Mouse (Mus musculus) testis, adult 2 months (tissue): Measurements from ENCODE around the gene Mrpl14.

Experiments
- CTCF ChIP-seq: fragments of 200-500 bp; IDR thresholded peaks from 2 replicates; pipeline ENCODE4 v1.5.1; 2012; ENCODE audit warnings: low read depth, mild to moderate bottlenecking, inconsistent platforms, low read length, moderate library complexity; ENCODE audit not compliant: control insufficient read depth, insufficient read depth, insufficient replicate concordance
- POLR2A ChIP-seq: fragments of 200-500 bp; IDR thresholded peaks from 2 replicates; pipeline ENCODE4 v1.6.1; 2012; ENCODE audit warnings: low read depth, mild to moderate bottlenecking, inconsistent platforms, low read length, moderate library complexity; ENCODE audit not compliant: control insufficient read depth

DNA sequence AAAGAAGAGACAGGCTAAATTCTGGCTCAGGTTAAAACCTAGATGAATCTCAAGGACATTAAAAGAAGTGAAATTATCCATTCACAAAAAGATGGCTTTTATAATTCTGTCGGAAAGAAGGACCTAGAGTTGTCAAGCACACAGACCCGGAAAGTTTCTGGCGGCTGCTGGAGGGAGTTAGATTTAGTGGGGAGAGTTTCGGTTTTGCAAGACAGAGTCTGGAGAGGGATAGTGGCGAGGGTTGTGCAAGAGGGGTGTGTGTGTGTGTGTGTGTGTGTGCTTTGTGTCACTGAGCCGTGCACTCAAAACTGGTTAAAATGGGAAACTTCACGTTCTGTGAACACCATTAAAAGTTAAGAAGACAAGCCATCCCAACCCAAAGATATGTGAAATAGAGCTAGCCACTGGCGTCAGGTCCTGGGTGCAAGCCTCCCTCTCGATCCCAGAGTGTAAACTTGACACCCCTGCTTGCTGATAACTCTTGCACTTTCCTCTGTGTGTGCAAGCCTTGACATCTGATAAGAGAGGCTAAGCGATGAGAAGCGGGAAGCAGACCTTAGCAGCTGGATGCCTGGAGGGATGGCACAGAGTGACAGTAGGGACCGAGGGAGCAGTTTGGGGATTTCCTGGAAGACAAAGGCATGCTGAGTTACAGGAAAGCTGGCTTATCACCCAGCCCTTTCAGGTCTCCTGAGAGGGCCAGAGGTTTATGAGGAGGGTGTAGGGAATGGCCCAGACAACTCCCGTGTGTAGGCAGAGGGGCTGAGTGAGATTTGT is 56.4 kb downstream of the Mrpl14 start:
- TF ChIP-seq CTCF, result no peak
- TF ChIP-seq POLR2A, result no peak
